Mouse (Mus musculus): Measurements from ENCODE around the gene Taf4.

- TF ChIP-seq CTCF (IDR thresholded peaks at IDR 0.05) (no peak), EP300 (IDR thresholded peaks at IDR 0.05) (no peak)
These were observed 6.3 kb upstream of the Taf4 start for GRCm38 (mm10) chr2:179982715-179983114.

Measured in lung, postnatal 0 days (tissue).